ENCODE assay signal across 8 mouse cellular contexts in genomic region chr19:7268722-7269090, GRCm38 (mm10). TPM values are rescaled to one million over a fixed set of nuclear protein-coding genes. Genes with fewer than 3 reads are reported as not detected.
DNase-seq lines count a peak whose midpoint lies in the region; ATAC-seq and TF ChIP-seq lines count a peak whose summit lies in the region.

No protein-coding gene starts in this region.

- H3K9me3 ChIP-seq in hindbrain, embryonic 12.5 days (replicated peaks) = no peaks in the 10 kb centered on the region

- under 1% methylated on average over 30 of the region's 30 CpGs for WGBS in cerebellum, adult 2 months
- WGBS in hindbrain, embryonic 12.5 days = under 1% methylated on average over 30 of the region's 30 CpGs

- H3K4me2 ChIP-seq in hindbrain, embryonic 12.5 days (replicated peaks) = peak overlapping the region; percentile 89

- H3K36me3 ChIP-seq in hindbrain, embryonic 12.5 days = peaks cover 37% of the 10 kb centered on the region

- TF ChIP-seq POLR2A in cerebellum, adult 2 months (IDR thresholded peaks at IDR 0.05; ENCODE audit: borderline replicate concordance, insufficient read depth, low read length) = no peak

- H3K9ac ChIP-seq in hindbrain, embryonic 12.5 days = peak overlapping the region; percentile 100

- TF ChIP-seq CTCF in cerebellum, adult 2 months (IDR thresholded peaks at IDR 0.05; ENCODE audit: borderline replicate concordance, insufficient read depth, low read depth, low read length) = peak; percentile 47; the same call in 1 of the 2 replicates

- peak; percentile 75 for DNase-seq in layer of hippocampus, adult 11-12 months (ENCODE audit: low spot score)
- DNase-seq in layer of hippocampus, adult 9-10 months (ENCODE audit: low spot score) = no peak
- peak; percentile 43 to 67 for DNase-seq in cerebellum, adult 2 months
- peak; percentile 85 for DNase-seq in forelimb bud, embryonic 11.5 days (ENCODE audit: low read depth, low spot score)
- peak; percentile 53 to 67 for DNase-seq in layer of hippocampus, postnatal 36 days
- peak; percentile 73 to 85 for DNase-seq in spleen, postnatal 10 days (ENCODE audit: low spot score in 2 of 2)

- H3K4me3 ChIP-seq in cerebellum, adult 2 months (replicated peaks; ENCODE audit: insufficient read depth, low read depth, low read length) = peak overlapping the region; percentile 41
- peak overlapping the region; percentile 95 for H3K4me3 ChIP-seq in hindbrain, embryonic 12.5 days

- H3K27me3 ChIP-seq in cerebellum, adult 2 months (ENCODE audit: control insufficient read depth, insufficient read depth, low read length) = no peaks in the 10 kb centered on the region
- H3K27me3 ChIP-seq in hindbrain, embryonic 12.5 days = no peaks in the 10 kb centered on the region

- peak; percentile 23 for ATAC-seq in hindbrain, embryonic 12.5 days (ENCODE audit: low FRiP score)
- ATAC-seq in megakaryocyte-erythroid progenitor cell, adult 5-6 weeks (replicated peaks; ENCODE audit: low FRiP score, low TSS enrichment, poor library complexity, severe bottlenecking) = peak; percentile 44

- no peak overlapping the region for H3K27ac ChIP-seq in cerebellum, adult 2 months (ENCODE audit: insufficient read depth, low read length)
- H3K27ac ChIP-seq in hindbrain, embryonic 12.5 days = peak overlapping the region; percentile 100

- peaks cover 29% of the 10 kb centered on the region for H3K4me1 ChIP-seq in cerebellum, adult 2 months (ENCODE audit: control insufficient read depth, insufficient read depth, low read length)
- peaks cover 65% of the 10 kb centered on the region for H3K4me1 ChIP-seq in hindbrain, embryonic 12.5 days

RNA-seq across cellular contexts. Expression of gene Rcor2, which starts 1.6 kb away (rescaled TPM):
- 8.7 and 9.2 TPM in 2 replicates for polyA plus RNA-seq in cerebellum, adult 2 months (2012; rRNA removed)
- 62.5 and 66.6 TPM in 2 replicates for polyA plus RNA-seq in hindbrain, embryonic 12.5 days (2016; fragmentation: Nextera tagmentation; extraction: Ambion mirVana)
- total RNA-seq in layer of hippocampus, postnatal 36 days (2021) = 10 to 100 TPM; 17.5 to 18.7 TPM
- total RNA-seq in megakaryocyte-erythroid progenitor cell, adult 5-6 weeks (2014; fragmentation: Nextera tagmentation) = 5.0 and 5.4 TPM in 2 replicates
- total RNA-seq in megakaryocyte-erythroid progenitor cell, adult 5-6 weeks (2017) = 4.0 and 19.5 TPM in 2 replicates

RNA-seq across cellular contexts. Expression of gene Naa40, which starts 27.7 kb away (rescaled TPM):
- polyA plus RNA-seq in cerebellum, adult 2 months (2012; rRNA removed) = 44.8 and 46.2 TPM in 2 replicates
- 75.9 and 77.6 TPM in 2 replicates for polyA plus RNA-seq in hindbrain, embryonic 12.5 days (2016; fragmentation: Nextera tagmentation; extraction: Ambion mirVana)
- 10 to 100 TPM; 31.6 to 38.6 TPM for total RNA-seq in layer of hippocampus, postnatal 36 days (2021)
- total RNA-seq in megakaryocyte-erythroid progenitor cell, adult 5-6 weeks (2014; fragmentation: Nextera tagmentation) = 66.8 and 78.6 TPM in 2 replicates
- 45.4 and 49.0 TPM in 2 replicates for total RNA-seq in megakaryocyte-erythroid progenitor cell, adult 5-6 weeks (2017)

RNA-seq across cellular contexts. Expression of gene Cox8a, which starts 51.3 kb away (rescaled TPM):
- polyA plus RNA-seq in cerebellum, adult 2 months (2012; rRNA removed) = 1,171 and 1,228 TPM in 2 replicates
- 715 and 817 TPM in 2 replicates for polyA plus RNA-seq in hindbrain, embryonic 12.5 days (2016; fragmentation: Nextera tagmentation; extraction: Ambion mirVana)
- 1,000 to 10,000 TPM; 1,005 to 1,018 TPM for total RNA-seq in layer of hippocampus, postnatal 36 days (2021)
- 777 and 822 TPM in 2 replicates for total RNA-seq in megakaryocyte-erythroid progenitor cell, adult 5-6 weeks (2014; fragmentation: Nextera tagmentation)
- 576 and 680 TPM in 2 replicates for total RNA-seq in megakaryocyte-erythroid progenitor cell, adult 5-6 weeks (2017)
